Mouse (Mus musculus): ENCODE data around the gene Gna13. TPM values are rescaled to one million over a fixed set of nuclear protein-coding genes. Genes with fewer than 3 reads are reported as not detected.

The Gna13 gene
- polyA plus RNA-seq, 2 experiments: 9.4 to 13.1 TPM

- Histone ChIP-seq H3K36me3 (replicated peaks; ENCODE audit: control insufficient read depth, insufficient read depth, low read depth) (no peaks in the 10 kb centered on the region), H3K4me1 (replicated peaks; ENCODE audit: control insufficient read depth in 2 of 2, insufficient read depth in 2 of 2, low read length in 1 of 2) (peaks cover 0 to 8% of the 10 kb centered on the region in 2 experiments; a peak in 3 of 4 replicates), H3K27ac (no peak overlapping the region), H3K9ac (replicated peaks) (no peak overlapping the region), H3K4me2 (ENCODE audit: low read depth) (no peak overlapping the region), H3K27me3 (ENCODE audit: control insufficient read depth, insufficient read depth, low read length) (no peaks in the 10 kb centered on the region), H3K9me3 (ENCODE audit: control insufficient read depth, low read length) (no peaks in the 10 kb centered on the region), H3K4me3 (ENCODE audit: insufficient read depth in 1 of 2, low read depth in 2 of 2, low read length in 2 of 2) (no peak overlapping the region)
- DNase-seq (ENCODE audit: low read depth in 3 of 3, low spot score in 3 of 3) (no peak), ATAC-seq (ENCODE audit: insufficient read depth) (no peak)
- WGBS (ENCODE audit: insufficient replicate concordance): 65% methylated on average over 6 of the region's 6 CpGs
- no peak for TF ChIP-seq EP300 (IDR thresholded peaks at IDR 0.05; ENCODE audit: low read depth)
These were observed 8.4 kb upstream of the Gna13 start for GRCm38 (mm10) chr11:109354236-109354613.

GRCm38 (mm10) chr11:109355771-109356388 is 6.8 kb upstream of the Gna13 start:
- H3K9me3 ChIP-seq (ENCODE audit: control insufficient read depth, low read length): no peaks in the 10 kb centered on the region
- no peak overlapping the region for H3K9ac ChIP-seq (replicated peaks)
- H3K4me3 ChIP-seq (ENCODE audit: insufficient read depth in 1 of 2, low read depth in 2 of 2, low read length in 2 of 2): no peak overlapping the region
- no peak for ATAC-seq (ENCODE audit: insufficient read depth)
- H3K4me2 ChIP-seq (ENCODE audit: low read depth): no peak overlapping the region
- no peaks in the 10 kb centered on the region for H3K36me3 ChIP-seq (replicated peaks; ENCODE audit: control insufficient read depth, insufficient read depth, low read depth)
- no peak overlapping the region for H3K27ac ChIP-seq
- DNase-seq (ENCODE audit: low read depth in 3 of 3, low spot score in 3 of 3): no peak
- no peaks in the 10 kb centered on the region for H3K27me3 ChIP-seq (ENCODE audit: control insufficient read depth, insufficient read depth, low read length)
- TF ChIP-seq CTCF (IDR thresholded peaks at IDR 0.05; ENCODE audit: low read depth) (no peak), EP300 (IDR thresholded peaks at IDR 0.05; ENCODE audit: low read depth) (no peak)
- peaks cover 0 to 2% of the 10 kb centered on the region in 2 experiments; a peak in 2 of 4 replicates for H3K4me1 ChIP-seq (replicated peaks; ENCODE audit: control insufficient read depth in 2 of 2, insufficient read depth in 2 of 2, low read length in 1 of 2)
- 71% methylated on average over 16 of the region's 16 CpGs for WGBS (ENCODE audit: insufficient replicate concordance)

GRCm38 (mm10) chr11:109357171-109357570 is 5.5 kb upstream of the Gna13 start:
- Histone ChIP-seq H3K4me3 (ENCODE audit: insufficient read depth in 1 of 2, low read depth in 2 of 2, low read length in 2 of 2) (no peak overlapping the region), H3K27me3 (ENCODE audit: control insufficient read depth, insufficient read depth, low read length) (no peaks in the 10 kb centered on the region), H3K4me2 (ENCODE audit: low read depth) (no peak overlapping the region), H3K9ac (replicated peaks) (no peak overlapping the region), H3K27ac (no peak overlapping the region), H3K4me1 (replicated peaks; ENCODE audit: control insufficient read depth in 2 of 2, insufficient read depth in 2 of 2, low read length in 1 of 2) (peaks cover 6 to 12% of the 10 kb centered on the region in 2 experiments), H3K9me3 (ENCODE audit: control insufficient read depth, low read length) (no peaks in the 10 kb centered on the region), H3K36me3 (replicated peaks; ENCODE audit: control insufficient read depth, insufficient read depth, low read depth) (no peaks in the 10 kb centered on the region)
- ATAC-seq (ENCODE audit: insufficient read depth): no peak
- DNase-seq (ENCODE audit: low read depth in 3 of 3, low spot score in 3 of 3): no peak
- WGBS (ENCODE audit: insufficient replicate concordance): 81% methylated on average over 5 of the region's 5 CpGs
- TF ChIP-seq CTCF (IDR thresholded peaks at IDR 0.05; ENCODE audit: low read depth): no peak
- no peak for TF ChIP-seq EP300 (IDR thresholded peaks at IDR 0.05; ENCODE audit: low read depth)

- Histone ChIP-seq H3K27me3 (ENCODE audit: control insufficient read depth, insufficient read depth, low read length) (no peaks in the 10 kb centered on the region), H3K4me3 (ENCODE audit: insufficient read depth in 1 of 2, low read depth in 2 of 2, low read length in 2 of 2) (no peak overlapping the region), H3K27ac (no peak overlapping the region), H3K36me3 (replicated peaks; ENCODE audit: control insufficient read depth, insufficient read depth, low read depth) (no peaks in the 10 kb centered on the region), H3K9me3 (ENCODE audit: control insufficient read depth, low read length) (no peaks in the 10 kb centered on the region), H3K4me1 (replicated peaks; ENCODE audit: control insufficient read depth in 2 of 2, insufficient read depth in 2 of 2, low read length in 1 of 2) (peaks cover 6 to 12% of the 10 kb centered on the region in 2 experiments), H3K4me2 (ENCODE audit: low read depth) (no peak overlapping the region), H3K9ac (replicated peaks) (no peak overlapping the region)
- DNase-seq (ENCODE audit: low read depth in 3 of 3, low spot score in 3 of 3) (no peak), ATAC-seq (ENCODE audit: insufficient read depth) (no peak)
- WGBS (ENCODE audit: insufficient replicate concordance): 62% methylated on average over 3 of the region's 3 CpGs
- no peak for TF ChIP-seq EP300 (IDR thresholded peaks at IDR 0.05; ENCODE audit: low read depth)
- no peak for TF ChIP-seq CTCF (IDR thresholded peaks at IDR 0.05; ENCODE audit: low read depth)
These were observed 4.1 kb upstream of the Gna13 start for GRCm38 (mm10) chr11:109358549-109358948.

- Histone ChIP-seq H3K4me1 (replicated peaks; ENCODE audit: control insufficient read depth in 2 of 2, insufficient read depth in 2 of 2, low read length in 1 of 2) (peaks cover 8 to 12% of the 10 kb centered on the region in 2 experiments), H3K36me3 (replicated peaks; ENCODE audit: control insufficient read depth, insufficient read depth, low read depth) (no peaks in the 10 kb centered on the region), H3K27me3 (ENCODE audit: control insufficient read depth, insufficient read depth, low read length) (no peaks in the 10 kb centered on the region), H3K4me2 (ENCODE audit: low read depth) (no peak overlapping the region), H3K27ac (no peak overlapping the region), H3K4me3 (ENCODE audit: insufficient read depth in 1 of 2, low read depth in 2 of 2, low read length in 2 of 2) (no peak overlapping the region), H3K9ac (replicated peaks) (no peak overlapping the region), H3K9me3 (ENCODE audit: control insufficient read depth, low read length) (no peaks in the 10 kb centered on the region)
- no peak for TF ChIP-seq EP300 (IDR thresholded peaks at IDR 0.05; ENCODE audit: low read depth)
- no peak for ATAC-seq (ENCODE audit: insufficient read depth)
- DNase-seq (ENCODE audit: low read depth in 3 of 3, low spot score in 3 of 3): peak in 2 of 3 experiments; percentile 56 to 60
- WGBS (ENCODE audit: insufficient replicate concordance): 38% methylated on average over 13 of the region's 13 CpGs
These were observed 3.4 kb upstream of the Gna13 start for GRCm38 (mm10) chr11:109359043-109359752.
